Mouse (Mus musculus) brain, embryonic 14.5 days (tissue): Measurements from ENCODE around the gene Sema4f.

Source experiments
- CTCF ChIP-seq: fragments of 200-500 bp; IDR thresholded peaks from 2 replicates; pipeline ENCODE4 v1.5.1; 2012; ENCODE audit warnings: inconsistent platforms, mild to moderate bottlenecking, moderate library complexity, borderline replicate concordance; ENCODE audit not compliant: insufficient read depth, insufficient read length; ENCODE audit errors: extremely low read depth
- POLR2A ChIP-seq: fragments of 200-500 bp; IDR thresholded peaks from 2 replicates; pipeline ENCODE4 v1.6.1; 2012; ENCODE audit warnings: mild to moderate bottlenecking, inconsistent platforms, borderline replicate concordance; ENCODE audit not compliant: poor library complexity, insufficient read depth, insufficient read length, severe bottlenecking; ENCODE audit errors: extremely low read depth

DNA sequence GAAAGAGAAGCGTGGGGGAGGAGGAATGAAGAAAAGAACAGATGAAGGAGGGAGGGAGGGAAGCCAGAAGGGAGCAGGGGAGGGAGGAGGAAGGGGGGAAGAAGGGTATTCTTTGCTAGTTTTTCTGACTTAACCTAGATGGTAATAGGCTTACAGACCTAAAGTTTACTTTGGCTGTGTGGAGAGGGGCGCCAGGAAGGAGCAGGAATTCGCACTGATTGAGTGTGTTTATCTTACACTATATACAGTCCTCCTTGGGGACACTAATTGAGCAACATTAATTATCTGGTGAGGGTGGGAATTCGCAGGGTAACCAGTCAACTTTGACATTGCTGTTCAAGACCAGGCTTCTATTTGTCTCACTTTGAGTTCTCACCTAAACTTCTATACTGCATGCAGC is 40.8 kb downstream of the Sema4f start:
- TF ChIP-seq CTCF (no peak), POLR2A (no peak)
